Mouse (Mus musculus) liver, postnatal 0 days (tissue): ENCODE data around the gene Lrrfip1.

Source experiments
- CTCF ChIP-seq: sonication (generic); IDR thresholded peaks from 2 replicates; pipeline ENCODE4 v1.5.1; 2016; ENCODE audit warnings: antibody characterized with exemption, low read depth
- EP300 ChIP-seq: IDR thresholded peaks from 2 replicates; pipeline ENCODE4 v1.6.1; 2016; ENCODE audit warnings: antibody characterized with exemption, low read depth, mild to moderate bottlenecking

DNA sequence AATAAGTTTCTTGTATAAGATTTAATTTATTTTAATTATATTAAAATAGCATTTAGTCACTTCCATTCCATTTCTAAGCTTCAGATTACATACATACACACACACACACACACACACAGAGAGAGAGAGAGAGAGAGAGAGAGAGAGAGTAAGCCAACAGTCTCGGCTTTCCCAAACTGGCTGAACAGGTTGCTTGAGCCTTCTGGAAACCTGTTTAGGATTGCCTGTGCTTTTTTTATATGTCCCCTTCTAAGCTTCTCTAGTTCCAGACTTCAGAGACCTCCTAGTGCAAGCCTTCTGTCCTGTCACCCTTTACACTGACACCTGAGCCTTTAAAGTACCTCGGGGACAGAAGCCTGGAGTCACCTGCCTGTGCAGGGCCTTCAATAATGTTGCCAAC lies 87.1 kb downstream of the Lrrfip1 start:
- TF ChIP-seq CTCF, result no peak
- TF ChIP-seq EP300, result no peak
